Mouse (Mus musculus): Measurements from ENCODE around the gene Tle4. TPM values are rescaled to one million over a fixed set of nuclear protein-coding genes. Genes with fewer than 3 reads are reported as not detected.

The Tle4 gene
- total and polyA plus RNA-seq, 2 experiments from 2014 or later: 3.4 to 13.8 TPM

DNA sequence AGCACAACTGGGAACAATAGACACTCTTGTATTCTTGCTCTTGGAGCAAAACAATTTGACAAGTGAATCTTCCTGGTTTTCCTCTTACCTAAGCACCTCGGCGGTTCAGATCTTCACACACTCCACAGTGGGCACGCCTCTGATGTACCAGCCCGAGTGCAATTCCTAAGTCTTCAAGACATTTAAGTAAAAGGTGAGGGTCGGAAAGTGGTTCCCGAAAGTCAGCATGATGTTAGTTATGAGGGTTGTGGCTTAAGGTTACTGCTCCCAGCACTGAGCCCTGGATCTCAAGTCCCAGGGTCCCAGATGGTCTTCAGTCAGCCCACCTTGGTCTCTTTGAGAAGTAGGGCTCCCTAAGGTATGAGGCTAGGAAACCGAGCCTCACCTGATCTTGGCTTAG, 165.4 kb downstream of the Tle4 start:
- no peak overlapping the region for H3K4me2 ChIP-seq (ENCODE audit: low read depth, low read length)
- H3K4me1 ChIP-seq (ENCODE audit: control insufficient read depth, insufficient read depth): no peaks in the 10 kb centered on the region
- ATAC-seq (ENCODE audit: insufficient read depth, low read depth) (no peak), DNase-seq (ENCODE audit: low spot score) (no peak)
- TF ChIP-seq EP300 (IDR thresholded peaks at IDR 0.05; ENCODE audit: low read depth): no peak
- TF ChIP-seq CTCF (IDR thresholded peaks at IDR 0.05; ENCODE audit: low read depth): no peak
- 89% methylated on average over 7 of the region's 7 CpGs for WGBS
- H3K9me3 ChIP-seq (replicated peaks; ENCODE audit: control insufficient read depth, low read length): no peaks in the 10 kb centered on the region
- no peak overlapping the region for H3K9ac ChIP-seq (replicated peaks; ENCODE audit: low read depth, low read length)
- H3K27ac ChIP-seq (ENCODE audit: low read depth): no peak overlapping the region
- no peak overlapping the region for H3K4me3 ChIP-seq (ENCODE audit: low read depth, low read length)
- 0 out of 2 replicates have a peak, but pooled peaks cover 6% of the 10 kb centered on the region for H3K27me3 ChIP-seq (ENCODE audit: control insufficient read depth, insufficient read depth, low read length)
- no peaks in the 10 kb centered on the region for H3K36me3 ChIP-seq (replicated peaks; ENCODE audit: control insufficient read depth, insufficient read depth, low read length)

DNA sequence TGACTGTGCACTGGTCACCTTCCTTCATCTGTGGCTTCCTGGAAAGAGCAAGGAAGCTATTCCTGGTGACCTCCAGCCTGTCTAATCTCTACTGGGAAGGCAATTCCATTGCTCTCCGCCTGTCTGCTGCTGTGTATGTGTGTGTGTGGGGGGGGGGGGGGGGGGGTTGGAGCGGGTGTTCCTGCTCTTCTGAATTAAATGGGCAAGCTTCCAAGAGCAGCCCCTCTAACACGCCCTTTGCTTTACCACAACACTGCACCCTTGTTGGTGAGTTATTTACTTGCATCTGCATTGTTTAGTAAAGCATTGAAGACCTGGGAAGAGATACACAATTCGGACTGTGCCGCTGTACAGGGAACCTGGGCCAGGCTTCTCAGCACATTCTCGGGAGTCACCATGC, 170.9 kb downstream of the Tle4 start:
- H3K27ac ChIP-seq (ENCODE audit: low read depth): no peak overlapping the region
- ATAC-seq (ENCODE audit: insufficient read depth, low read depth) (0 out of 2 replicates have a peak, but pooled peaks have one; percentile 47), DNase-seq (ENCODE audit: low spot score) (peak; percentile 28)
- 43% methylated on average over 6 of the region's 6 CpGs for WGBS
- no peaks in the 10 kb centered on the region for H3K36me3 ChIP-seq (replicated peaks; ENCODE audit: control insufficient read depth, insufficient read depth, low read length)
- H3K9ac ChIP-seq (replicated peaks; ENCODE audit: low read depth, low read length): no peak overlapping the region
- H3K4me1 ChIP-seq (ENCODE audit: control insufficient read depth, insufficient read depth): no peaks in the 10 kb centered on the region
- peaks cover 29% of the 10 kb centered on the region for H3K27me3 ChIP-seq (ENCODE audit: control insufficient read depth, insufficient read depth, low read length)
- no peaks in the 10 kb centered on the region for H3K9me3 ChIP-seq (replicated peaks; ENCODE audit: control insufficient read depth, low read length)
- H3K4me2 ChIP-seq (ENCODE audit: low read depth, low read length): no peak overlapping the region
- TF ChIP-seq CTCF (IDR thresholded peaks at IDR 0.05; ENCODE audit: low read depth) (no peak), EP300 (IDR thresholded peaks at IDR 0.05; ENCODE audit: low read depth) (no peak)
- no peak overlapping the region for H3K4me3 ChIP-seq (ENCODE audit: low read depth, low read length)

GRCm38 (mm10) chr19:14426244-14426868, 171.5 kb downstream of the Tle4 start:
- H3K4me1 ChIP-seq (ENCODE audit: control insufficient read depth, insufficient read depth): no peaks in the 10 kb centered on the region
- H3K4me2 ChIP-seq (ENCODE audit: low read depth, low read length): no peak overlapping the region
- H3K27ac ChIP-seq (ENCODE audit: low read depth): no peak overlapping the region
- DNase-seq (ENCODE audit: low spot score): no peak
- H3K27me3 ChIP-seq (ENCODE audit: control insufficient read depth, insufficient read depth, low read length): peaks cover 32% of the 10 kb centered on the region
- H3K4me3 ChIP-seq (ENCODE audit: low read depth, low read length): no peak overlapping the region
- H3K9ac ChIP-seq (replicated peaks; ENCODE audit: low read depth, low read length): no peak overlapping the region
- H3K36me3 ChIP-seq (replicated peaks; ENCODE audit: control insufficient read depth, insufficient read depth, low read length): no peaks in the 10 kb centered on the region
- H3K9me3 ChIP-seq (replicated peaks; ENCODE audit: control insufficient read depth, low read length): no peaks in the 10 kb centered on the region
- ATAC-seq (ENCODE audit: insufficient read depth, low read depth): no peak
- 45% methylated on average over 19 of the region's 19 CpGs for WGBS
- TF ChIP-seq EP300 (IDR thresholded peaks at IDR 0.05; ENCODE audit: low read depth) (no peak), CTCF (IDR thresholded peaks at IDR 0.05; ENCODE audit: low read depth) (no peak)

GRCm38 (mm10) chr19:14425122-14425521, 172.7 kb downstream of the Tle4 start:
- DNase-seq (ENCODE audit: low spot score): no peak
- no peak overlapping the region for H3K4me3 ChIP-seq (ENCODE audit: low read depth, low read length)
- no peaks in the 10 kb centered on the region for H3K36me3 ChIP-seq (replicated peaks; ENCODE audit: control insufficient read depth, insufficient read depth, low read length)
- ATAC-seq (ENCODE audit: insufficient read depth, low read depth): no peak
- H3K9ac ChIP-seq (replicated peaks; ENCODE audit: low read depth, low read length): no peak overlapping the region
- 45% methylated on average over 6 of the region's 6 CpGs for WGBS
- no peaks in the 10 kb centered on the region for H3K9me3 ChIP-seq (replicated peaks; ENCODE audit: control insufficient read depth, low read length)
- H3K4me2 ChIP-seq (ENCODE audit: low read depth, low read length): no peak overlapping the region
- no peaks in the 10 kb centered on the region for H3K4me1 ChIP-seq (ENCODE audit: control insufficient read depth, insufficient read depth)
- peaks cover 38% of the 10 kb centered on the region for H3K27me3 ChIP-seq (ENCODE audit: control insufficient read depth, insufficient read depth, low read length)
- no peak overlapping the region for H3K27ac ChIP-seq (ENCODE audit: low read depth)
- no peak for TF ChIP-seq CTCF (IDR thresholded peaks at IDR 0.05; ENCODE audit: low read depth)
- TF ChIP-seq EP300 (IDR thresholded peaks at IDR 0.05; ENCODE audit: low read depth): no peak

GRCm38 (mm10) chr19:14424016-14424964, 173.6 kb downstream of the Tle4 start:
- H3K27me3 ChIP-seq (ENCODE audit: control insufficient read depth, insufficient read depth, low read length): peaks cover 46% of the 10 kb centered on the region
- TF ChIP-seq EP300 (IDR thresholded peaks at IDR 0.05; ENCODE audit: low read depth) (no peak), CTCF (IDR thresholded peaks at IDR 0.05; ENCODE audit: low read depth) (no peak)
- H3K9me3 ChIP-seq (replicated peaks; ENCODE audit: control insufficient read depth, low read length): no peaks in the 10 kb centered on the region
- H3K27ac ChIP-seq (ENCODE audit: low read depth): no peak overlapping the region
- H3K4me1 ChIP-seq (ENCODE audit: control insufficient read depth, insufficient read depth): no peaks in the 10 kb centered on the region
- no peak for DNase-seq (ENCODE audit: low spot score)
- WGBS: 39% methylated on average over 12 of the region's 12 CpGs
- no peaks in the 10 kb centered on the region for H3K36me3 ChIP-seq (replicated peaks; ENCODE audit: control insufficient read depth, insufficient read depth, low read length)
- ATAC-seq (ENCODE audit: insufficient read depth, low read depth): no peak
- H3K4me3 ChIP-seq (ENCODE audit: low read depth, low read length): no peak overlapping the region
- H3K4me2 ChIP-seq (ENCODE audit: low read depth, low read length): no peak overlapping the region
- H3K9ac ChIP-seq (replicated peaks; ENCODE audit: low read depth, low read length): no peak overlapping the region

All from heart, postnatal 0 days (tissue).